Comparison of ENCODE assay signal across 19 mouse cellular contexts in the genomic region with DNA sequence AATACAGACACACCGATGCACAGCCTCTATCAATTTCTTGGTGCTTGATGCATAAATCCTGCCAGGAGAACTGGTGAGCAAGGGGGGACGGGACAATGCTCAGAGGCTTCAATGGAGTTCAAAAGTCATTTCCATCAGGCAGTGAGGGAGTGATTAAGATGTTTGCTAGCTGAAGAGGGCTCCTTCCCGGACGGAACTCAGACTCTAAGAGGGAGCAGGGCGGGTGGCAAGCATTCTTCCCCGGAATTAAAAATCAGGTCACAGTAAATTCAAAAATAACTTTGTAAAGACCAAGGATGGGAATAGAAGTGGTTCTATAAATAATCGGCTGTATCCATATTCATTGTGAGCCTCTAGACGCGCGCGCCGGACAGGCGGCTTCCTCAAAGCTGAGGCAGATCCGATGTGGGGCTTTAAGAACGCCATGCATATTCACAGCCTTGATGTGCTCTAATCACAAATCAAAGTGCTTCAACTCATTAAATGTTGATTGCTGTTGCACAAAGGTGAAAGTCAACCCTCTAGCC.
DNase-seq lines count a peak whose midpoint lies in the region; ATAC-seq and TF ChIP-seq lines count a peak whose summit lies in the region.
"Had no signal": no experiment of that assay in that cellular context is flagged by ENCODE, and none has a peak within 500 bp of the region (broad histone marks: within the 10 kb centered on the region; RNA-seq: fewer than 3 reads in every experiment).

No protein-coding gene starts in this region.

- TF ChIP-seq CTCF in layer of hippocampus, adult 2 months (conservative IDR thresholded peaks at IDR 0.05) = no peak

- no peak overlapping the region for H3K4me3 ChIP-seq in forebrain, embryonic 16.5 days (replicated peaks; ENCODE audit: low read length)
- H3K4me3 ChIP-seq in forebrain, embryonic 12.5 days (replicated peaks) = no peak overlapping the region
- H3K4me3 ChIP-seq in layer of hippocampus, adult 2 months = no peak overlapping the region
- H3K4me3 ChIP-seq: embryonic facial prominence, embryonic 10.5 days; heart, embryonic 13.5 days had no signal

- H3K9me3 ChIP-seq in forebrain, embryonic 16.5 days (ENCODE audit: control insufficient read depth, low read length) = no peaks in the 10 kb centered on the region
- no peaks in the 10 kb centered on the region for H3K9me3 ChIP-seq in forebrain, embryonic 12.5 days
- H3K9me3 ChIP-seq: embryonic facial prominence, embryonic 10.5 days; heart, embryonic 13.5 days had no signal

- no peak for DNase-seq in layer of hippocampus, adult 2 months (ENCODE audit: low spot score in 2 of 2)
- DNase-seq in layer of hippocampus, postnatal 36 days = no peak
- DNase-seq in brain, adult 2 months (ENCODE audit: low read depth, low spot score) = peak; percentile 60
- DNase-seq in right cerebral cortex, postnatal 10 days (ENCODE audit: low spot score in 2 of 2) = peak; percentile 58 to 62
- no peak for DNase-seq in adrenal gland, adult 2 months
- no peak for DNase-seq in lung, adult 18-20 months
- DNase-seq: adrenal gland, adult 8-10 months; heart, postnatal 36 days; liver; liver, postnatal 0 days; lung, postnatal 36 days; thymus, postnatal 4 days had no signal

- H3K27ac ChIP-seq in forebrain, embryonic 16.5 days (ENCODE audit: low read length) = peak overlapping the region; percentile 83
- H3K27ac ChIP-seq in forebrain, embryonic 12.5 days = no peak overlapping the region
- 0 out of 2 replicates have a peak overlapping the region, but pooled peaks have one; percentile 39 for H3K27ac ChIP-seq in layer of hippocampus, adult 2 months
- H3K27ac ChIP-seq: embryonic facial prominence, embryonic 10.5 days; heart, embryonic 13.5 days; kidney, postnatal 0 days had no signal

- H3K36me3 ChIP-seq in forebrain, embryonic 16.5 days (ENCODE audit: control insufficient read depth, insufficient read depth) = no peaks in the 10 kb centered on the region
- no peaks in the 10 kb centered on the region for H3K36me3 ChIP-seq in forebrain, embryonic 12.5 days (replicated peaks)
- H3K36me3 ChIP-seq: embryonic facial prominence, embryonic 10.5 days; heart, embryonic 13.5 days had no signal

- ATAC-seq in forebrain, embryonic 16.5 days = no peak
- no peak for ATAC-seq in forebrain, embryonic 12.5 days (ENCODE audit: low FRiP score)
- ATAC-seq: intestine, embryonic 16.5 days; liver, postnatal 0 days had no signal

- peak overlapping the region; percentile 12; the same call in 1 of the 2 replicates for H3K4me2 ChIP-seq in forebrain, embryonic 16.5 days (ENCODE audit: low read length)
- no peak overlapping the region for H3K4me2 ChIP-seq in forebrain, embryonic 12.5 days
- H3K4me2 ChIP-seq: heart, embryonic 13.5 days had no signal

- no peak overlapping the region for H3K9ac ChIP-seq in forebrain, embryonic 16.5 days (replicated peaks; ENCODE audit: low read depth, low read length)
- no peak overlapping the region for H3K9ac ChIP-seq in forebrain, embryonic 12.5 days
- H3K9ac ChIP-seq: heart, embryonic 13.5 days; liver, postnatal 0 days had no signal

- H3K27me3 ChIP-seq in forebrain, embryonic 16.5 days (replicated peaks; ENCODE audit: control insufficient read depth, insufficient read depth, low read length) = no peaks in the 10 kb centered on the region
- no peaks in the 10 kb centered on the region for H3K27me3 ChIP-seq in forebrain, embryonic 12.5 days
- H3K27me3 ChIP-seq: CH12.LX; heart, embryonic 13.5 days had no signal

- peaks cover 31% of the 10 kb centered on the region for H3K4me1 ChIP-seq in forebrain, embryonic 16.5 days (replicated peaks; ENCODE audit: control insufficient read depth, insufficient read depth, low read length)
- H3K4me1 ChIP-seq in forebrain, embryonic 12.5 days = peaks cover 20% of the 10 kb centered on the region
- H3K4me1 ChIP-seq: embryonic facial prominence, embryonic 10.5 days had no signal

- WGBS in forebrain, embryonic 16.5 days = 49% methylated on average over 15 of the region's 15 CpGs
- 70% methylated on average over 15 of the region's 15 CpGs for WGBS in forebrain, embryonic 12.5 days

Comparison
In these comparisons a context has a peak if more than half of its experiments do, and no peak if none do; other contexts are left out.
1. DNase-seq: peak in brain, adult 2 months (single experiment) and right cerebral cortex, postnatal 10 days (2 of 2); none in layer of hippocampus, adult 2 months (0 of 2), layer of hippocampus, postnatal 36 days (0 of 2), adrenal gland, adult 2 months (single experiment) and lung, adult 18-20 months (0 of 2).